Mouse (Mus musculus): Measurements from ENCODE around the gene Rassf3. TPM values are rescaled to one million over a fixed set of nuclear protein-coding genes. Genes with fewer than 3 reads are reported as not detected.

Rassf3 gene
- total RNA-seq, 1 experiment: 13.1 TPM

DNA sequence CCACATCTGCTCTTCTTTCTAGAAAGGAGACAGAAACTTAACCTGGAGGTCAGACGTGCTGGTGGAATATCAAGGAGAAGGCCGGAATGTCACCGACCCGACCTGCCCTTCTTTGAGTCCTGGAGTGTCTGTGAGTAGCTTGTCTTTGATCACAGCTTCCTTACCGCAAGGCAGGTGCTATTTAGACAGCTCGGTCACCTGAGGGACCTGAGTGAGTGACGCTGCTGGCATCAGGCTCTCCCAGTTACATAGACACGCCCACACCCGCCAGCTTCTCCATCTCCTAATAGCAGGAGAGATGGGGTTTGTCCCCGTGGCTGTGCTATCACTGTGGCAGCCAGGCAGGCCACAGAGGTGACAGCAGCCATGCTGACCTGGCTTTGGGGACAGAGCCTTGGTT is 85.5 kb downstream of the Rassf3 start:
- no peak for DNase-seq (ENCODE audit: low read depth, low spot score)
- in situ Hi-C loops (cut with MboI; ENCODE audit: low sequenced_read_pairs in 2 of 2, unreplicated experiment in 2 of 2): no loop called here
- H3K9me3 ChIP-seq (ENCODE audit: control insufficient read depth, insufficient read depth, low read depth, low read length): no peaks in the 10 kb centered on the region
- no peak overlapping the region for H3K9ac ChIP-seq (ENCODE audit: insufficient read depth, low read depth, low read length, poor library complexity, severe bottlenecking)
- H3K36me3 ChIP-seq (ENCODE audit: control insufficient read depth, insufficient read depth, low read length, poor library complexity, severe bottlenecking): peaks cover 65% of the 10 kb centered on the region
- TF ChIP-seq MAFK (IDR thresholded peaks at IDR 0.05; ENCODE audit: insufficient read depth, low read depth, low read length) (no peak), CHD2 (IDR thresholded peaks at IDR 0.05; ENCODE audit: low read depth, low read length) (no peak), ZC3H11A (IDR thresholded peaks at IDR 0.05; ENCODE audit: borderline replicate concordance, low read depth, low read length) (no peak), HCFC1 (IDR thresholded peaks at IDR 0.05; ENCODE audit: borderline replicate concordance, insufficient read depth, low read length) (no peak), ZNF384 (IDR thresholded peaks at IDR 0.05; ENCODE audit: low read depth, low read length) (no peak)
- H3K4me3 ChIP-seq (ENCODE audit: insufficient read depth in 1 of 2, low read depth in 1 of 2, low read length in 2 of 2, poor library complexity in 1 of 2, severe bottlenecking in 1 of 2): no peak overlapping the region
- peaks cover 0 to 6% of the 10 kb centered on the region in 2 experiments; a peak in 1 of 4 replicates for H3K4me1 ChIP-seq (ENCODE audit: control insufficient read depth in 2 of 2, insufficient read depth in 2 of 2, low read length in 2 of 2, poor library complexity in 1 of 2)
- no peak overlapping the region for H3K27ac ChIP-seq (ENCODE audit: insufficient read depth, low read depth, low read length, poor library complexity, severe bottlenecking)

DNA sequence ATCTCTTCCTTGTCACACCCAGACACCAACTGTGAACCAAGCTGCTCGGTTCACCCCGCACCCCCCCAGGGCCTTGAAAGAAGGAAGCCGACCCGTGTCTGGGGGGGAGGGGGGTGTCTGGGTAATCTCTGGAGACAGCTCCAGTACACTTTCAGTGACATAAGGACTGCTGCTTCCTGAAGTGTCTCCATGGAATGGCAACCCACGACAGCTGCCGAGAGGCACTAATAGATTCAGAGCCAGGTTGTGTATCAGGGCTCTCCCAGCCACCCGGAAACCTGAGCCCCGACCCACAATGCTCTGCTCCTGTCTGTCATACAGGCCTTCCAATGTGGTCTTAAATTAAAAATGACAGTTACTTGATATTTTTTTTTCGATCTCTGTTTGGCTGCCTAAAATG is 89.8 kb downstream of the Rassf3 start:
- no peaks in the 10 kb centered on the region for H3K4me1 ChIP-seq (ENCODE audit: control insufficient read depth in 2 of 2, insufficient read depth in 2 of 2, low read length in 2 of 2, poor library complexity in 1 of 2)
- no peak overlapping the region for H3K4me3 ChIP-seq (ENCODE audit: insufficient read depth in 1 of 2, low read depth in 1 of 2, low read length in 2 of 2, poor library complexity in 1 of 2, severe bottlenecking in 1 of 2)
- no peaks in the 10 kb centered on the region for H3K9me3 ChIP-seq (ENCODE audit: control insufficient read depth, insufficient read depth, low read depth, low read length)
- H3K36me3 ChIP-seq (ENCODE audit: control insufficient read depth, insufficient read depth, low read length, poor library complexity, severe bottlenecking): peaks cover 67% of the 10 kb centered on the region
- no peak overlapping the region for H3K9ac ChIP-seq (ENCODE audit: insufficient read depth, low read depth, low read length, poor library complexity, severe bottlenecking)
- no peak for DNase-seq (ENCODE audit: low read depth, low spot score)
- TF ChIP-seq HCFC1 (IDR thresholded peaks at IDR 0.05; ENCODE audit: borderline replicate concordance, insufficient read depth, low read length) (no peak), ZC3H11A (IDR thresholded peaks at IDR 0.05; ENCODE audit: borderline replicate concordance, low read depth, low read length) (no peak), ZNF384 (IDR thresholded peaks at IDR 0.05; ENCODE audit: low read depth, low read length) (no peak), CHD2 (IDR thresholded peaks at IDR 0.05; ENCODE audit: low read depth, low read length) (no peak), MAFK (IDR thresholded peaks at IDR 0.05; ENCODE audit: insufficient read depth, low read depth, low read length) (no peak)
- in situ Hi-C loops (cut with MboI; ENCODE audit: low sequenced_read_pairs in 2 of 2, unreplicated experiment in 2 of 2): no loop called here
- H3K27ac ChIP-seq (ENCODE audit: insufficient read depth, low read depth, low read length, poor library complexity, severe bottlenecking): no peak overlapping the region

DNA sequence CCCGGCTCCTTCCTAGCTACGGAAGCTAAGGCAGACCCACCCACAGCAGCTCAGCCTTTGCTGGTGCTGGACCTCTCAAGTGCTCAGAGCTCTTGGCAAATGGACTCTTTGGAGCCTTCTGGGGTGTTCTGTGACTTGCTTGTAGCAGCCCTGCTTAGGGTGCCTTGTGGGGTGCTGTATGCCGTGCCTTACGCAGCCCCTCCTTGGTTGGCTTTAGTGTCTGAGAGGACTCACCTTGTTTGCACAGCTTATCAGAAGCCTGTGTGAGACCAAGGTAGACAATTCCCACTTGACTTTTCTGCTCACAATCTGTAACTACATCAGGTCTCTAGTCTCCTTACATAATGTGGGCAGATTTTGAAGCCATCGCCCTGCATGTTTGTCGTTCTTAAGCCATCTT is 90.5 kb downstream of the Rassf3 start:
- H3K27ac ChIP-seq (ENCODE audit: insufficient read depth, low read depth, low read length, poor library complexity, severe bottlenecking): no peak overlapping the region

DNA sequence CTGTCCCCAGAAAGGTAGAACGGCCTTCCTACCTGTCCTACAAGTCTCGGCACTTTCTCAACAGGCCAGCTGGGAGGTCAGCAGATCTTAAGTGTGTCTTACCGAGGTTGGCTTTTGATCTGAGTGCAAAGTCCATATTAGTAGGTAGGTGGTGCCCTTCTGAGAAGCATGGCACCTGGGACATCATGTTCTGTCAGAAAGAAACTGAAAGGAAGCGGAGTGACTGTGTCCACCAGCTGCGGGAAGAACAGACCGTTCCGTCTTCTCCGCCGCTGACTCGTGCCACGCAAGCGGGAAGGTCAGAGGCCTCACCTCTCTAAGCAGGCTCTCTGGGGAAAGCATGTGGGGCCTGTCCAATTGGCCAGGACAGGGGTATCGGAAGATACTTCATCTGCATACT is 91.4 kb downstream of the Rassf3 start:
- Histone ChIP-seq H3K36me3 (ENCODE audit: control insufficient read depth, insufficient read depth, low read length, poor library complexity, severe bottlenecking) (peaks cover 61% of the 10 kb centered on the region), H3K4me3 (ENCODE audit: insufficient read depth in 1 of 2, low read depth in 1 of 2, low read length in 2 of 2, poor library complexity in 1 of 2, severe bottlenecking in 1 of 2) (no peak overlapping the region), H3K9ac (ENCODE audit: insufficient read depth, low read depth, low read length, poor library complexity, severe bottlenecking) (no peak overlapping the region), H3K4me1 (ENCODE audit: control insufficient read depth in 2 of 2, insufficient read depth in 2 of 2, low read length in 2 of 2, poor library complexity in 1 of 2) (no peaks in the 10 kb centered on the region), H3K27ac (ENCODE audit: insufficient read depth, low read depth, low read length, poor library complexity, severe bottlenecking) (no peak overlapping the region), H3K9me3 (ENCODE audit: control insufficient read depth, insufficient read depth, low read depth, low read length) (no peaks in the 10 kb centered on the region)
- no peak for DNase-seq (ENCODE audit: low read depth, low spot score)
- no peak for TF ChIP-seq ZC3H11A (IDR thresholded peaks at IDR 0.05; ENCODE audit: borderline replicate concordance, low read depth, low read length)
- TF ChIP-seq CHD2 (IDR thresholded peaks at IDR 0.05; ENCODE audit: low read depth, low read length): no peak
- TF ChIP-seq HCFC1 (IDR thresholded peaks at IDR 0.05; ENCODE audit: borderline replicate concordance, insufficient read depth, low read length): no peak
- no peak for TF ChIP-seq MAFK (IDR thresholded peaks at IDR 0.05; ENCODE audit: insufficient read depth, low read depth, low read length)
- TF ChIP-seq ZNF384 (IDR thresholded peaks at IDR 0.05; ENCODE audit: low read depth, low read length): no peak
- in situ Hi-C loops (cut with MboI; ENCODE audit: low sequenced_read_pairs in 2 of 2, unreplicated experiment in 2 of 2): no loop called here

More for the DNA sequence above, 90.5 kb downstream of the Rassf3 start:
- Histone ChIP-seq H3K4me1 (ENCODE audit: control insufficient read depth in 2 of 2, insufficient read depth in 2 of 2, low read length in 2 of 2, poor library complexity in 1 of 2) (no peaks in the 10 kb centered on the region), H3K9ac (ENCODE audit: insufficient read depth, low read depth, low read length, poor library complexity, severe bottlenecking) (no peak overlapping the region), H3K4me3 (ENCODE audit: insufficient read depth in 1 of 2, low read depth in 1 of 2, low read length in 2 of 2, poor library complexity in 1 of 2, severe bottlenecking in 1 of 2) (no peak overlapping the region), H3K9me3 (ENCODE audit: control insufficient read depth, insufficient read depth, low read depth, low read length) (no peaks in the 10 kb centered on the region), H3K36me3 (ENCODE audit: control insufficient read depth, insufficient read depth, low read length, poor library complexity, severe bottlenecking) (peaks cover 66% of the 10 kb centered on the region)
- DNase-seq (ENCODE audit: low read depth, low spot score): no peak
- in situ Hi-C loops (cut with MboI; ENCODE audit: low sequenced_read_pairs in 2 of 2, unreplicated experiment in 2 of 2): no loop called here
- TF ChIP-seq CHD2 (IDR thresholded peaks at IDR 0.05; ENCODE audit: low read depth, low read length) (no peak), ZC3H11A (IDR thresholded peaks at IDR 0.05; ENCODE audit: borderline replicate concordance, low read depth, low read length) (no peak), MAFK (IDR thresholded peaks at IDR 0.05; ENCODE audit: insufficient read depth, low read depth, low read length) (no peak), HCFC1 (IDR thresholded peaks at IDR 0.05; ENCODE audit: borderline replicate concordance, insufficient read depth, low read length) (no peak)

DNA sequence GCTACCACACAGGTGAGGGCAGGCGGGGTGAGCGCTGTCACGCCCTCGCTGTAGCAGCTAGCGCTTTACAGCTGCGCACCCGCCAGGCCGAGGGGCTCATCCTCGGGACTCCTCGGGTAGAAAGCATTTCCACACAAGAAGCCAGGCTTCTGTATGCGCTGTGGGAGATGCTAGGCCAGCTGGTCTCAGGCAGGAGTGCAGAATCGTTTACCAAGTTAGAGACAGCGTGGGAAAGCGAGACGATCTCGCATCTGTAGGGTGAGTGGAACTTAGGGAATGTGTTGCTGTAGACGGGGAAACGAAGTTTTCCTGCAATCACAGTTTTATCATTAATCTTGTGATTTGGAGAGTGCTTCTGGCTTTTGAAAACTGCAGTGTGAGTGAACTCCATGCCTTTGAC is 94.9 kb downstream of the Rassf3 start:
- in situ Hi-C loops (cut with MboI; ENCODE audit: low sequenced_read_pairs in 2 of 2, unreplicated experiment in 2 of 2): no loop called here
- H3K27ac ChIP-seq (ENCODE audit: insufficient read depth, low read depth, low read length, poor library complexity, severe bottlenecking): no peak overlapping the region
- peaks cover 70% of the 10 kb centered on the region for H3K36me3 ChIP-seq (ENCODE audit: control insufficient read depth, insufficient read depth, low read length, poor library complexity, severe bottlenecking)
- DNase-seq (ENCODE audit: low read depth, low spot score): no peak
- no peak overlapping the region for H3K9ac ChIP-seq (ENCODE audit: insufficient read depth, low read depth, low read length, poor library complexity, severe bottlenecking)
- no peaks in the 10 kb centered on the region for H3K9me3 ChIP-seq (ENCODE audit: control insufficient read depth, insufficient read depth, low read depth, low read length)
- no peak overlapping the region for H3K4me3 ChIP-seq (ENCODE audit: insufficient read depth in 1 of 2, low read depth in 1 of 2, low read length in 2 of 2, poor library complexity in 1 of 2, severe bottlenecking in 1 of 2)
- H3K4me1 ChIP-seq (ENCODE audit: control insufficient read depth in 2 of 2, insufficient read depth in 2 of 2, low read length in 2 of 2, poor library complexity in 1 of 2): no peaks in the 10 kb centered on the region
- TF ChIP-seq HCFC1 (IDR thresholded peaks at IDR 0.05; ENCODE audit: borderline replicate concordance, insufficient read depth, low read length): no peak
- TF ChIP-seq ZC3H11A (IDR thresholded peaks at IDR 0.05; ENCODE audit: borderline replicate concordance, low read depth, low read length): no peak
- no peak for TF ChIP-seq CHD2 (IDR thresholded peaks at IDR 0.05; ENCODE audit: low read depth, low read length)
- TF ChIP-seq ZNF384 (IDR thresholded peaks at IDR 0.05; ENCODE audit: low read depth, low read length): no peak
- TF ChIP-seq MAFK (IDR thresholded peaks at IDR 0.05; ENCODE audit: insufficient read depth, low read depth, low read length): no peak
